Mouse (Mus musculus) CH12.LX (cell line): Measurements from ENCODE around the gene Angel2.

Source experiments
- CHD2 ChIP-seq: IDR thresholded peaks from 2 replicates; pipeline ENCODE4 v1.6.1; 2011; ENCODE audit warnings: low read length, improper control_type of control experiment
- CTCF ChIP-seq, 2 experiments: IDR thresholded peaks in 1 of 2; conservative IDR thresholded peaks in 1 of 2; 2 replicates each; pipeline ENCODE4 v1.5.1; 2011 to 2012; ENCODE audit warnings: low read depth in 2 of 2, low read length in 2 of 2, improper control_type of control experiment in 1 of 2, inconsistent platforms in 1 of 2, mild to moderate bottlenecking in 1 of 2, moderate library complexity in 1 of 2
- EP300 ChIP-seq: IDR thresholded peaks from 2 replicates; pipeline ENCODE4 v1.6.1; 2011; ENCODE audit warnings: low read length, improper control_type of control experiment
- ETS1 ChIP-seq: conservative IDR thresholded peaks from 2 replicates; pipeline ENCODE4 v1.6.1; 2012; ENCODE audit warnings: low read depth, mild to moderate bottlenecking, inconsistent platforms, low read length, improper control_type of control experiment, moderate library complexity
- MAX ChIP-seq: IDR thresholded peaks from 2 replicates; pipeline ENCODE4 v1.6.1; 2011; ENCODE audit warnings: low read length, improper control_type of control experiment
- NRF1 ChIP-seq: IDR thresholded peaks from 2 replicates; pipeline ENCODE4 v1.6.1; 2014; ENCODE audit warnings: low read depth, mild to moderate bottlenecking, inconsistent platforms, low read length, improper control_type of control experiment, moderate library complexity
- POLR2A ChIP-seq: IDR thresholded peaks from 2 replicates; pipeline ENCODE4 v1.6.1; 2011; ENCODE audit warnings: low read depth, mild to moderate bottlenecking, improper control_type of control experiment, low read length
- POLR2AphosphoS2 ChIP-seq: IDR thresholded peaks from 2 replicates; pipeline ENCODE4 v1.6.1; 2011; ENCODE audit warnings: low read depth, low read length, improper control_type of control experiment
- UBTF ChIP-seq: IDR thresholded peaks from 2 replicates; pipeline ENCODE4 v1.6.1; 2012; ENCODE audit warnings: low read depth, mild to moderate bottlenecking, inconsistent platforms, low read length, improper control_type of control experiment, moderate library complexity
- USF1 ChIP-seq: IDR thresholded peaks from 2 replicates; pipeline ENCODE4 v1.6.1; 2014; ENCODE audit warnings: low read depth, mild to moderate bottlenecking, inconsistent platforms, low read length, improper control_type of control experiment
- ZMIZ1 ChIP-seq: IDR thresholded peaks from 2 replicates; pipeline ENCODE4 v1.6.1; 2012; ENCODE audit warnings: low read depth, mild to moderate bottlenecking, inconsistent platforms, low read length, improper control_type of control experiment
- ZNF384 ChIP-seq: IDR thresholded peaks from 2 replicates; pipeline ENCODE4 v1.6.1; 2012; ENCODE audit warnings: low read depth, low read length, improper control_type of control experiment, inconsistent platforms

GRCm38 (mm10) chr1:190898899-190899575, 25.9 kb upstream of the Angel2 start:
- no peak for TF ChIP-seq ZNF384
- no peak for TF ChIP-seq POLR2A
- TF ChIP-seq MAX: no peak
- no peak for TF ChIP-seq CTCF (conservative IDR thresholded peaks at IDR 0.05 in 1 of 2, IDR thresholded peaks at IDR 0.05 in 1 of 2; ENCODE audit: low read depth in 2 of 2, low read length in 2 of 2)
- TF ChIP-seq CHD2: no peak
- no peak for TF ChIP-seq USF1
- no peak for TF ChIP-seq ETS1
- no peak for TF ChIP-seq UBTF
- TF ChIP-seq EP300: no peak
- TF ChIP-seq ZMIZ1: no peak
- no peak for TF ChIP-seq NRF1
- no peak for TF ChIP-seq POLR2AphosphoS2
